Mouse (Mus musculus): ENCODE data around the gene Rad51b.

Rad51b gene

GRCm38 (mm10) chr12:79729926-79730506 lies 432.9 kb downstream of the Rad51b start:
- in situ Hi-C loops (cut with MboI, MseI), result no loop called here

- in situ Hi-C loops (cut with MboI, MseI), result no loop called here
Measured at GRCm38 (mm10) chr12:79731905-79732304, 434.8 kb downstream of the Rad51b start.

GRCm38 (mm10) chr12:79732355-79733115 lies 435.5 kb downstream of the Rad51b start:
- in situ Hi-C loops (cut with MboI, MseI), result no loop called here

GRCm38 (mm10) chr12:79735341-79735785 lies 438.3 kb downstream of the Rad51b start:
- in situ Hi-C loops (cut with MboI, MseI), result no loop called here

- in situ Hi-C loops (cut with MboI, MseI), result no loop called here
Measured at GRCm38 (mm10) chr12:79735882-79736281, 438.8 kb downstream of the Rad51b start.

- in situ Hi-C loops (cut with MboI, MseI), result no loop called here
Measured at GRCm38 (mm10) chr12:79738700-79739099, 441.6 kb downstream of the Rad51b start.

- in situ Hi-C loops (cut with MboI, MseI), result no loop called here
Measured at GRCm38 (mm10) chr12:79739918-79740639, 443.0 kb downstream of the Rad51b start.

GRCm38 (mm10) chr12:79742211-79742610 lies 445.1 kb downstream of the Rad51b start:
- in situ Hi-C loops (cut with MboI, MseI), result no loop called here

GRCm38 (mm10) chr12:79744131-79744530 lies 447.0 kb downstream of the Rad51b start:
- in situ Hi-C loops (cut with MboI, MseI), result no loop called here

- in situ Hi-C loops (cut with MboI, MseI), result no loop called here
Measured at GRCm38 (mm10) chr12:79745225-79745624, 448.1 kb downstream of the Rad51b start.

GRCm38 (mm10) chr12:79745845-79746510 lies 448.9 kb downstream of the Rad51b start:
- in situ Hi-C loops (cut with MboI, MseI), result no loop called here

GRCm38 (mm10) chr12:79747541-79747940 lies 450.5 kb downstream of the Rad51b start:
- in situ Hi-C loops (cut with MboI, MseI), result no loop called here

- in situ Hi-C loops (cut with MboI, MseI), result no loop called here
Measured at GRCm38 (mm10) chr12:79748862-79749261, 451.8 kb downstream of the Rad51b start.

- in situ Hi-C loops (cut with MboI, MseI), result loop anchor here (10.0 to 25.0 kb wide), 2 partner anchors 1166 to 1763 kb away; no protein-coding TSS in a partner anchor
Measured at GRCm38 (mm10) chr12:79750253-79751125, 453.4 kb downstream of the Rad51b start.

- in situ Hi-C loops (cut with MboI, MseI), result loop anchor here (10.0 to 25.0 kb wide), 2 partner anchors 1167 to 1764 kb away; no protein-coding TSS in a partner anchor
Measured at GRCm38 (mm10) chr12:79751781-79752180, 454.7 kb downstream of the Rad51b start.

- in situ Hi-C loops (cut with MboI, MseI), result loop anchor here (10.0 to 25.0 kb wide), 2 partner anchors 1167 to 1765 kb away; no protein-coding TSS in a partner anchor
Measured at GRCm38 (mm10) chr12:79752189-79752588, 455.1 kb downstream of the Rad51b start.

- in situ Hi-C loops (cut with MboI, MseI), result loop anchor here (10.0 to 25.0 kb wide), 2 partner anchors 1171 to 1768 kb away; no protein-coding TSS in a partner anchor
Measured at GRCm38 (mm10) chr12:79755617-79756016, 458.5 kb downstream of the Rad51b start.

GRCm38 (mm10) chr12:79756352-79756751 lies 459.3 kb downstream of the Rad51b start:
- in situ Hi-C loops (cut with MboI, MseI), result loop anchor here (10.0 to 25.0 kb wide), 2 partner anchors 1172 to 1769 kb away; no protein-coding TSS in a partner anchor

GRCm38 (mm10) chr12:79757775-79758174 lies 460.7 kb downstream of the Rad51b start:
- in situ Hi-C loops (cut with MboI, MseI), result loop anchor here (10.0 to 25.0 kb wide), 2 partner anchors 1173 to 1770 kb away; no protein-coding TSS in a partner anchor

Measured in T-helper 2 cell (primary cell).